Mouse (Mus musculus): ENCODE measurements around the gene H2afz. TPM values are rescaled to one million over a fixed set of nuclear protein-coding genes. Genes with fewer than 3 reads are reported as not detected.
"Not testable (repeated sequence)": the region's sequence is repeated elsewhere in the genome, so short reads cannot be mapped to it uniquely, and the experiment has no call there.

Gene H2afz
- total RNA-seq (2022) = 10 to 100 TPM; 52.4 to 76.5 (median 66.3) TPM

DNA sequence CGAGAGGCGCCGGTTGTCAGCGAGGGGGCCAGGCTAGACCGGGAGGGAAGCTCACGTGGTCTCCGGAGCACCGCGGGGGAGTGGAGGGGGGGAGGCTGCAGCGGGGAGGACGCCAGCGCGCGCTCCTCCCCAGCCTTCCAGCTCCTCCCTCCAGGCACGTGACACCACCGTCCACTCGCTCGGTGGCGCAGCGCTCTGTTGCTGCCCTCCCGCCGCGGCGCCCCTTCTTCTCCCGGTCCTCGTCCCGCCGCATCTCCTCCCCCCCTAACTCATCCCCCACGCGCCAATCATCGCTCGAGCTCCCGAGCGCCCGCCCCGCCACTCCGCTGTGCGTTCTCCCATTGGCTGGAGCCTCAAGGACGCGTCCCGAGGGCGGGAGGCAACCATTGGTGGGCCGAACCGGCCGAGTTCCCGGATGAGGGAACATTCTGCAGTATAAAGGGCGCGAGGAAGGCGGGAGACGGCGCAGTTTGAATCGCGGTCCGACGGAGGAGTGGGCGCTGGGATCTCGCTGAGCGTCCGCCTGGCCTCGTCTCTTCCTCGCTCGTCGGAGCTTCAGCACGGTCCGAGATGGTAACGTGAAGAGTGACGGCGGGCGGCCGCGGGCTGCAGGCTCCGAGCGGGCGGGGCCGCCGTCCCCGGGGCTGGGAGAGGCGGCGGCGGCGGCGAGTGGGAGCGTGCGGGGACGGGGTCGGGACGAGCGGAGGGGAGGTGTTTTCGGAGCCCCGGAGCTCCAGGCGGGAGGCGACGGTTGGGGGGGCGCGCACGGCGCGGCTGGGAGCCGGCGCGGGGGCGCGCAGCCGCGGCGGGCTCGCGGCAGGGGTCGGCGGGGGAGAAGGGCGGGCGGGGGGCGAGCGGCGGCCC lies at the start of gene H2afz:
H2afz (plus strand) TSS at position 364 of the 864 bp plus-strand sequence.
- peak; percentile 97 for DNase-seq (ENCODE audit: low spot score)

DNA sequence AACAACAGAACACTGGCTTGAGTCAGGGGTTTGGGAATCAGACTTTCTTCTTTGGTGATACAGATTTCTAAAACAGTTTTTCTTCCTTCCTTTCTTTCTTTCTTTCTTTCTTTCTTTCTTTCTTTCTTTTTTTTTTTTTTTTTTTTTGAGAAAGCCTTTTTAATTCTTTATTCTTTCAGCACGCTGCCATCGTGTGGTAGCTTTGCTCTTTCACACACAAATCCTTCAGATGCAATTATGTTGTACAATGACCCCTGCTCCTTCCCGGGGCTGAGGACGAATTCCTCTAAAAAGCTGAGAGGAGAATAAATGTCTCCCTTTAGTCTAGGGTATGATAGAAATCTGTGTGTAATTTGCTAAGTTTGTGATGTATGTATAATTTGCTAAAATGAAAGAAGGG lies 45.6 kb upstream of the H2afz start:
- no peak for DNase-seq (ENCODE audit: low spot score)

DNA sequence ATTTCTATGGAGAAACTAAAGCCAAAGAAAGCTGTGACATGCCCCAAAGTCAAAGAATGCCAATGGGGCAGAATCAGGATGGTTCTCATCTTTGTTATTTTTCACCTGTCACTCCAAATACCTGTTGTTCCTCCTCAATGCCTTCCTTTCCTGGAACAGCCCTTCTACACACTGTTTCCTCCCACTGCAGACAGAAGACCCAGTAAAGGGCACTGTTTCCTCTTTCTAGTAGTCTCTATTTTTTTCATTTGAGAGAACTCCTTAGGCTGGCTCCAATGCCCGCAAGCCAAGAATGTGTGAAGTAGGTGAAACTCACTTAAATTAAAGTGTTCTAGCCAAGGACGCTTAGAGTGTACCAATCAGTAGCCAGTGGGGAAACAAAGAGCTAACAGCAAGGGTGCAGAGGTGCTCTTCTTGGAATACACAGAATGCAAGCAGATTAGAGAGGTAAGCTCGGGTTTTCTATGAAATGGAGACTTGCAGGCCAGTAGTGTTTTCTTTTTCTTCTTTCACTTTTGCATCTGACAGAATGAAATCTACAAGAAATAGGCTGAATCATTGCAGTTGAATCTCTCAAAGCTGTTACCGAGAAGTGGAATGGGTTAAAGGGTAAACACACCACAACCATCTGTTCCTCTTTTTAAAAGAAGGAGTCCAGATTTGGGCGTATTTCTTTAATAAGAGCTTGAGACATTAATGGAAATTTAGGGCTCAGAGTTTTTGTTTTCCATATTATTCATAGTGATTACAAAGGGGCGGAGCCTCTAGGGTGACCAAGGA lies 43.4 kb upstream of the H2afz start:
- DNase-seq (ENCODE audit: low spot score) = no peak

DNA sequence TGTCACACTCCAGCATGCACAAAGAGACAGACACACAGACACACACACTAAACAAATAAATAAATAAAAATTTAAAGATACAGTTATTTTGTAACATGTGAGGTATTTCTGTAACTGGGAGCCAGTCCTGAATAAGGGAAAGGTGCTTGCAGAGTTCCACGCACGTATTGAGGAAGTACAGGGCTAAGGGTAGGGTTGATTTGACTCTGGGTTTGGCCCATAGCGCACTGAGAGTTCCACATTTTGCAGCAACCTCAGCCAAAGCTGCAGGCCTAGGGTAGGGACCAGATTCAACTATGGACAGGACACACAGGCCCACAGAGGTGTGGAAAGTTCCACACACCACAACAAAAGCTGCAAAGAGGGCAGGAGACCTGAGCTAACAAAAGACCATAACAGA lies 41.0 kb upstream of the H2afz start:
- DNase-seq (ENCODE audit: low spot score) = no peak

DNA sequence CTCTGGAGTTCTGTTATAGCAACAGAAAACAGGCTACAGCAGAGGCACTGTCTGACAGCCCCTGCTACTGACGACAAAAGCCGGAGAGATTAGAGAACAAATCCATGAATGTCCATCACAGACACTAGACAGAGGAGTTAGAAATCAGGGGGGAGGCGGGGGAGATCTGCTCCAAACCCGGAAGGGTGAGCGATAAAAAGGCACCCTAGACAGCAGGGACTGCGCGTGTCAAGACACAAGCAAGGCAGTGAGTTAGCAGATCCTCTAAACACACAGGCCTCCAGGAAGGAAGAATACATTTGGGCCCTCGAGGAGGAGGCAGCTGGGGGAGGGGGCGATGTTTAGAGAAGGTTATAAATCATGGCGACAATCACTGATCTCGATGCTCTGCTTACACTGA lies 36.6 kb upstream of the H2afz start:
- DNase-seq (ENCODE audit: low spot score) = no peak

DNA sequence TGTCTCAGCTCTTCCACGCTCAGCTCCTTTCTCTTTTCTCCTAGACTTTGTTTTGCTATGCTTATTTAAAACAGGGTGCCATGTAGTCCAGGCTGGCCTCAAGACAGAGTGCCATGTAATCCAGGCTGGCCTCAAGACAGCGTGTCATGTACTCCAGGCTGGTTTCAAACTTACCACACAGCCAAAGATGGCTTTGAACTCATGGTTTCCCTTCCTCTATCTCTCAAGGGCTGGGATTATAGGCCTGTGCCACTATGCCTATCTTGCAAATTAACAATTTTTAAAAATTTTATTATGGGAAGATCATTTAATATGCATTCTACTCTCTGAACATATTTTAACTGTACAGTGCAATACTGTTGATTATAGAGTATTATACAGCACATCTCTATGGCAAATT lies 33.1 kb upstream of the H2afz start:
- no peak for DNase-seq (ENCODE audit: low spot score)

DNA sequence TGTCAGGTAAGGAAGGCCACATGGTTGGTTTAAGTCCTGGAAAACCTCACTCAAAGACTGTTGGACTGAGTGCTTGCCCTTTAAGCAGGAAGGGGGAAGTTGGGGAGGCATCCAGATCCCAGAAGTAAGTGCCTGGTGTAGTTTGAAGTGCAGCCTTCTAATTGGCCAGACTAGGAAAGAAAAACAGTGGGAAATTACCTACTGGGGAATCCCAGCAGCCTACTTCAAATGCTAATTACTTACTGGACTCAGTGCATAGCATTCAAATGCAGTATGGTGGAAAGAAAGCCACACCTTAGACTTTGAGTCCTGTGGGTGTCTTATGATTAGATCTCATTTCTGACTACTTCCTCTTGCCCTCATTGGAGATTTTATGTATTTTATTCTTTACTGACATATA lies 31.2 kb upstream of the H2afz start:
- no peak for DNase-seq (ENCODE audit: low spot score)

DNA sequence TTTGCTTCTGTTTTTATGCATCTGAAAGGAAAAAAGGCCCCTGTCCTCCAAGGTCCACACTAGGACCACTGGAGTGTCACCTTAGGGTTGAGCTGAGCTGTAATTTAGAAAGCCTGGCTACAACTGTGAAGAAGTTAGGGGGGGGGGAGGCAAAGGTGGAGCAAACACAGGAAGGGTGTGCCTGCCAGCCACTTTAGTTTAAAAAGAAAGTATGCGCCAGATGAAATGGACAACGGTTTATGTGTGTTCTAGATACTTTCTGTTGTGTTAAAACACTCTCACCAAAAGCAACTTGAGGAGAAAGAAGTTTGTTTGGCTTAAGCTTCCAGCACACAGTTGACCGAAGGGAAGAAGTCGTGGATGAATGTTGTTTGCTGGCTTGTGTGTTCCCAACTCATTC lies 30.6 kb upstream of the H2afz start:
- DNase-seq (ENCODE audit: low spot score) = no peak

DNA sequence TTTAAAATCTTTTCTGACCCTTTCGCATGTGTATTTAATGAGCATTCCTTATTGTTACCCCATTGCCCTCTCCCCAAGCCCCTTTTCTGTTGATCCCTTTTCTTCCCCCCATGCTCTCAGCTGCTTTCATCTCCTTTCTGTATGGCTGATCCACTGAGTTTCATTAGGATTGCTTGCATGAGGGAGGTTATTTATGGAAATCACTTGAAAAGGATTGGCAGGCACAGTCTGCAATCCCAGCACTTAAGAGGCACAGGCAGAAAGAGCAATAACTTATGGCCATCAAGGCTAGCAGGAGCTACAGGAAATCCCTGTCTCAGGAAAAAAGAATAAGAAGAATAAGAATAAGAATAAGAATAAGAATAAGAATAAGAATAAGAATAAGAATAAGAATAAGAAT lies 27.7 kb upstream of the H2afz start:
- peak; percentile 28 for DNase-seq (ENCODE audit: low spot score)

DNA sequence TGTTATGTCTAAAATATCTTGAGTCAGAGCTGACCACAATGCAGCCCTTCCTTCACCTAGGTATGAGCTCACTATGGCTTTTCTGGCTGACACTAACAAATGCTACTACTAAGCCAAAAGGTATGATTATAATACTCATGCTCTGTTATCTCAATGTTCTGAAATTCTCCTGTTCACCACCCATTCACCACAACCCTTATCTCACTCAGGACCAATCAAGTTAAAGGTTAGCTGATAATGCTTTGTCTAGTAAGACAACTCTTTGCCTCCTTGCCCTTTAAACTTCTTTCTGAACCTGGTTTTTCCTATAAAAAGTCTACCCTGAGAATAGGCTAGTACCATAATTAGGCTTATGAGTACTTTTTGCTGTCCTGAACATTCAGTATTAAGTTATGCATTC lies 26.1 kb upstream of the H2afz start:
- no peak for DNase-seq (ENCODE audit: low spot score)

DNA sequence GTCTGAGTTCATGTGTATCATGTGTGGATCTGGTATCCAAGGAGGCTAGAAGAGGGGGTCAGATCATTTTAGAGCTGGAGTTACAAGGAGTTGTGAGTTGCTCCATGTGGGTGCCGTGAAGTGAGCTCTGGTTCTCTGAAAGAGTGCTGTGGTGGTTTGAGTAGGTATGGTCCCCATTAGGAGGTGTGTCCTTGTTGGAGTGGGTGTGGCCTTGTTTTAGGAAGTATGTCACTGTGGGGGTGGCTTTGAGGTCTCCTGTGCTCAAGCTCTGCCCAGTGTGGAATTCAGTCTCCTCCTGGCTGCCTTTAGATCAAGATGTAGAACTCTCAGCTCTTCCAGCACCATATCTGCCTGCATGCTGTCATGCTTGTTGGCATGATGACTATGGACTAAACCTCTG lies 21.3 kb upstream of the H2afz start:
- DNase-seq (ENCODE audit: low spot score) = no peak

DNA sequence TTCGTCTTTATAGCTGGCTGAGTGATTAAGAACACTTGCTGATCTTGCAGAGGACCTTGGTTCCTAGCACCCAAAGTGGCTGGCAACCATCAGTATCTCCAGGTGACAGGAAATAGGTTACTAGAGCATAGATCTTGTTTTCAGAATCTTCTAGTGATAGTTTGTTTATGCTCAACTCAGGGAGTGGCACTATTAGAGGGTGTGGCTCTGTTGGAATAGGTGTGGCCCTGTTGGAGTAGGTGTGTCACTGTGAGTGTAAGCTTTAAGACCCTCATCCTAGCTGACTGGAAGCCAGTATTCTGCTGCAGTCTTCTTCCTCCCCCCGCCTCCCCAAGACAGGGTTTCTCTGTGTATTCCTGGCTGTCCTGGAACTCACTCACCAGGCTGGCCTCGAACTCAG lies 20.0 kb upstream of the H2afz start:
- no peak for DNase-seq (ENCODE audit: low spot score)

DNA sequence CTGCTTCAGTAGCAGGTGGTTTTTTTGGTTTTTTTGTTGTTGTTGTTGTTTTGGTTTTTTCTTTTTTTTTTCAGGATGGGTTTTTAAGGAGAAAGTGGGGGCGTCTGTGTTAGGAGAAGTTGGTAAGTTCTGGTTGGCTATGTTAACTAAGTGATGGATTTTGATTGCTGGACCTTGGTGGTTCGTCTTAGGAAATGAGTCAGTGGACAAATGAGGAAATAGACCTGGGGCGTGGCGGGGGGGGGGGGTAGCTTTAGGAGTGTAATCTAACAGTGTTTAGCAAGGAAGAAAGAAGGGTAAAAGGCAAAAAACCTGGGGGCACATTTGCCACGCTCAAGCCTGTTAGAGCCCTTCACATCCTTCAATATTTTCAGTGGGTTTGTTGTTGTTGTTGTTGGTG lies 17.7 kb upstream of the H2afz start:
- DNase-seq (ENCODE audit: low spot score) = no peak

DNA sequence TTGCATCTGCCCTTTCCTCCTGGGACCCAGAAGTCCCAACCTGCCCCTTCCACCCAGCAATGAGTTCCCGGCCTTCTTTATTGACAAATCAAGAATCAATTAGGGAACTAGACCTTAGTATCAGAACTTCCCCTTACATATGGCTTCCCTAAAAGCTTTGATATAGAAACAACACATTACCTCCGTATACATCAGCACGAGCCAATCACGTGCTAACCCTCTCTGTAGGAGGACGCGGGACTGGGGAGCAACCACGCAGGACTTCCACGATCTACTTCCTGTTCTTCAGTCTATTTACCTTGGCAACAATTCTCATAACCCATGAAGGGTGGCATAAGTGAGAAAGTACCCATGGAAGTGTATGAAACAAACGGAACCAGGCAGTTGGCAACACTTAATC lies 15.9 kb upstream of the H2afz start:
- DNase-seq (ENCODE audit: low spot score) = no peak

DNA sequence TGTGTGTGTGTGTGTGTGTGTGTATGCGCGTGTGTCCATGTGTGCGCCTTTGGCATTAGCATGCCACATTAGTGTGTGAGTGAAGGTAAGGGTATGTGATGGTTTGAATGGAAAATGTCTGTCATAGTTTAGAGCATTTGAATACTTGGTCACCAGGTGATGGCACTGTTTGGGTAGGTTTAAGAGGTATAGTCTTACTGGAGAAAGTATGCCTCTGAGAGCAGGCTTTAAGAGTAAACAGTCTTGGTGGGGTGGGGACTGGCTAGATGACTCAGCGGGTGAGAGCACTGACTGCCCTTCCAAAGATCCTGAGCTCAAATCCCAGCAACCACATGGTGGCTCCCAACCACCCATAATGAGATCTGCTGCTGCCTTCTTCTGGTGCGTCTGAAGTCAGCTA lies 14.6 kb upstream of the H2afz start:
- no peak for DNase-seq (ENCODE audit: low spot score)

DNA sequence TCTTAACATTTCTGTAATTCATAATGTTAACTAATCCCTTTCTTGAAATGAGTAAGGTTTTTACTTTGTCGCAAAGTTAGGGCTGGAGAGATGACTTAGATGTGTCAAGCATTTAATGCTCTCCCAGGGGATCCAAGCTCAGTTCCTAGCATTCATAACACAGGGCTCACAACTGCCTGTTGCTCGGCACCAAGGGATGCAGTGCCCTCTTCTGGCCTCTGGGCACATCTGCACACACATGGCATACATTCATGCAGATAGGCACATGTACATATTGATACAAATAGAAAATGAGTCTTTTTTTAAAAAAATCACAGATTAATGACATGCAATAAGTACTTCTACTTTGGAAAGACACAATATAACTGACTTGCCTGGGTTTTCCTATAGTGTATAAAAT lies 13.1 kb upstream of the H2afz start:
- no peak for DNase-seq (ENCODE audit: low spot score)

DNA sequence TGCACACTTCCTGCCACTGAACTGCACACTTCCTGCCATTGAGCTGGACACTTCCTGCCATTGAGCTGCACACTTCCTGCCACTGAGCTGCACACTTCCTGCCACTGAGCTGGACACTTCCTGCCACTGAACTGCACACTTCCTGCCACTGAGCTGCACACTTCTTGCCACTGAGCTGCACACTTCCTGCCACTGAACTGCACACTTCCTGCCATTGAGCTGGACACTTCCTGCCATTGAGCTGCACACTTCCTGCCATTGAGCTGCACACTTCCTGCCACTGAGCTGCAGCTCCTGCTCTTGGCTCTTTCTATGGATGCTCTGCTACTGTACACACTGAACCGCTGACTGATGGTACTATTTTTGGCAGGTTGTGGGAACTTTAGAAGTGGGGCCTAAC lies 11.3 kb upstream of the H2afz start:
- DNase-seq (ENCODE audit: low spot score) = not testable (repeated sequence)

DNA sequence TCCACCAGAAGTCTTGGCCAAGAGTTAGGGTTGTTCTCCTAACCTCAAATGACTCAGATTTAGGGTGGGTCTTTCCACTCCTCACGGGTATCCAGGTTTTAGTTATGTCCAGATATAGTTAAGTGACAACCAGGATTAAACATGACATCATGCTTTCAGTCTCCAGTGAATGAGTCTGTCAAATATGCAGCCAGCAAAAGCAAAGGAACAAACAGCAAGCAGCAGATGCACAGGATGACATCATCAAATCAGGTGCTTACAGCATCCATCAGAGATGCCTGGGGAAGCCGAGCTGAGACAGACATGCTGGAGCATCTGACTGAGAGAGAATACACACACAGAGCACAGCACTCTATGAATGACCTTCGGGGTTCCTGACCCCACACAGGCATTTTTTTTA lies 9.0 kb upstream of the H2afz start:
- no peak for DNase-seq (ENCODE audit: low spot score)

DNA sequence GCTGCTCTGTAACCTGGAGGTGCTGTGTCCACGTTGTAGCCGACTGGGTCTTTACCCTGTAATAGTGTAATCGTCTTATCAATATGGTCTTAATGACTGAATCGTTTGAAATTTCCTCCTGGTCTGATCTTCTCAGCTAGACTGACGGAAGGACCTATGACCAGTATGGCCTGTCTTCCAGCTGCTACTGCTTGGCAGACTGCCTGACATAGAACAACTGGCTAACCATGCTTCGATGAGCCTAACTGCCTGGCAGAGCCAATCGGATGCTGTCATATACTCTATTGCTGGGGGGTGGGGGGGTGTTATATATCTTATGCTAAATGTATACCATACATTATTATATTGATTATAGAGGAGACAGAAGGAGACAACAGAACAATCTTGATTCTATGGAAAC lies 8.2 kb upstream of the H2afz start:
- DNase-seq (ENCODE audit: low spot score) = no peak

DNA sequence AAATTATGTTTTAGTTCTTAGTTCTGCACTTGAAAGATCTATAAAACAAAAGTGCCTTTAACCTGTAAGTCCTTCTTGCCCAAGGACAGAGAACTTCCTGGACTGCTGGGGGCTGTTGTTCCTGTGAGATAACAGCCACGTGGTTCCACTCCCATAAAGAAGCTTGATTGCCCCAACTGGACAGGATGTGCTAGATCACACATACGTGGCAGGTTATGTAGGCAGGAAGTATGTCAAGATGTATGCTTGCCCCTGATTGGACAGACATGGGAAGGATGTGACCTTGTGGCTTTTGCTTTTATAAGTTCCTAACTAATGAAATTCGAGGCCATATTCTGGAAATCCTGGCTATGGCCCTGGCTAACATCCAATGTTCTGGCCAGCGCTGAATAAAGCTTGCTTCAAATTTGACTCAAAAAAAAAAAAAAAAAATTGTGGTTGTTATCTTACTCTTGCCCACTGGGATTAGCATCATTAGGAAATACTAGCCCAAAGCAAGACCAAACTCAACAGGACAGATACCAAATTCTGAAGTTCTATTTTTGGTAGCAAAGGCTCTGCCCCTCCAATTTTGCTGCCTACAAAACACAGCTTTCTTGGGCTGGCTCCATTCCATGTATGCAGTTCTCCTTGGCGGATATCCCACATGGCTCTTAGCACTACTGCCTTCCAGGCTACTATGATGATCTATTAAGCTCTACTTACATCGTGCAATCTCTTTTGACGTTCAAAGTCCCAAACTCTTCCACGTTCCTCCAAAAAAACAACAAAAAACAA lies 3.7 kb upstream of the H2afz start:
- DNase-seq (ENCODE audit: low spot score) = peak; percentile 19

DNA sequence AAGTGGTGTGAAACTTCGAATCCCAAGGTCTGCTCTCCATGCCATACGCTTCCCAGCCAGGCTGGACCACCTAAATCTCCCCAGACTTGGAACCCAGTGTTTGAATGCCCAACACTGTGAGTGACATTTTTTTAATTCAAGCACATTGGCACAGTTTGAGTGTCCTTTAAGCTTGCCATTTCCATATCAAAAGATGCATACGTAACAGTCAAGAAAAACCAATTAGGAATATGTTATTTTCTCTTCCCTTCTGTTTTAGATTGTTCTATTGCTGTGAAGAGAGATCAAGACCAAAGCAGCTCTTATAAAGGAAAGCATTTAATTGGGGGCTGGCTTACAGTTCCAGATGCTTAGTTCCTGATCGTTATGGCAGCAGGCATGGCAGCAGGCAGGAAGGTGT lies 2.9 kb upstream of the H2afz start:
- DNase-seq (ENCODE audit: low spot score) = no peak

DNA sequence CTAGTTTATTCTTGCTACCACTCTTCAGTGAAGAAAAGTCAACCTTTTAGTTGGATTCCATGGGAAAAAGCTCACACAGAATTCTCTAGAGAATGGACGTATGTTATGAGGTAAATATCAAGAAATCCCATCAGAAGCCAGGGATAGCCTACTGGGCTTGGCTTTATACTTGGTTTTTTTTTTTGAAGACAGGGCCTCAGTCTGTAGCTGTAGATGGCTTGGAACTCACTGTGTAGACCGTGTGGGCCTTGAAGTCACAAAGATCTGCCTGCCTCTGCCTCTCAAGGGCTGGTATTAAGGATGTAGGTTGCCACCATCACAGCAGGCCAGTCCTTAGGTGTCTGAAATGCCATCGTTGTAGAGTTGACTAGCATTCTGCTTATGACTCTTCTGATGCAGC lies 1.7 kb upstream of the H2afz start:
- no peak for DNase-seq (ENCODE audit: low spot score)
